Mouse (Mus musculus) 3134 (cell line): Measurements from ENCODE around the gene Zbtb25.

Experiments
- DNase-seq: peaks from one replicate; pipeline ENCODE4 v3.0.0-alpha.2; 2011; ENCODE audit warnings: low spot score; ENCODE audit not compliant: insufficient read length; ENCODE audit errors: extremely low read depth

The Zbtb25 gene

GRCm38 (mm10) chr12:76303474-76303873, 65.9 kb downstream of the Zbtb25 start:
- DNase-seq = no peak

GRCm38 (mm10) chr12:76300367-76300766, 69.0 kb downstream of the Zbtb25 start:
- DNase-seq = no peak

GRCm38 (mm10) chr12:76299361-76299906, 70.0 kb downstream of the Zbtb25 start:
- DNase-seq = no peak

GRCm38 (mm10) chr12:76297830-76298229, 71.6 kb downstream of the Zbtb25 start:
- DNase-seq = no peak
